In the genomic region with DNA sequence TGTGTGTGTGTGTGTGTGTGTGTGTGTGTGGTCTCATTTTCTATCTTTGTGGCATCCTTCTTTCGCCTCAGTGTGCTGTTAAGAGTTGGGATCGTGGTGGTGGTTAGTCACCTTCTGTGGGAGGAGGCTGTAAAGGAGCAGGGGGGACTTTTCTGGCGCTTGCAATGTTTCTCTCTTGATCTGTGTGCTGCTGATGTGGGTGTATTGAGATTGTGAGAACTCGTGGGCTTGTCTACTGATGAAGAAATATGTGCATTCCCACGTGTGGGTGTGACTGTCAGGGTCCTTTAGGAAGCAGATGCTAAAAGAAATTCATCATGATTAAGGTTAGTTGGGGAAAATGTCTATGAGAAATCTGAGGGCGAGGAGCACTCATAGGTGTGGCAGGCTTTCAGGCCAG, we compare ENCODE assay signal across 21 mouse cellular contexts.
DNase-seq lines count a peak whose midpoint lies in the region; ATAC-seq lines count a peak whose summit lies in the region.
"Had no signal": no experiment of that assay in that cellular context is flagged by ENCODE, and none has a peak within 500 bp of the region (broad histone marks: within the 10 kb centered on the region; RNA-seq: fewer than 3 reads in every experiment).

No protein-coding gene starts in this region.

- no peaks in the 10 kb centered on the region for H3K9me3 ChIP-seq in kidney, embryonic 16.5 days (ENCODE audit: low read length)
- H3K9me3 ChIP-seq: embryonic facial prominence, embryonic 10.5 days; forebrain, embryonic 12.5 days; neural tube, embryonic 15.5 days had no signal

- no peak overlapping the region for H3K4me3 ChIP-seq in kidney, embryonic 16.5 days (ENCODE audit: low read length)
- H3K4me3 ChIP-seq: embryonic facial prominence, embryonic 10.5 days; forebrain, embryonic 12.5 days; hindbrain, embryonic 10.5 days; neural tube, embryonic 15.5 days had no signal

- H3K36me3 ChIP-seq in kidney, embryonic 16.5 days (ENCODE audit: insufficient read depth, low read length) = no peaks in the 10 kb centered on the region
- H3K36me3 ChIP-seq: embryonic facial prominence, embryonic 10.5 days; forebrain, embryonic 12.5 days; hindbrain, embryonic 10.5 days; neural tube, embryonic 15.5 days had no signal

- DNase-seq in layer of hippocampus, adult 8-10 months (ENCODE audit: low spot score in 2 of 2) = peak; percentile 19 to 26
- DNase-seq in layer of hippocampus, postnatal 25 days (ENCODE audit: extremely low spot score in 1 of 2, low spot score in 1 of 2) = no peak
- peak; percentile 85 to 88 for DNase-seq in frontal cortex, adult 2 months (ENCODE audit: extremely low spot score in 1 of 2, low spot score in 1 of 2)
- DNase-seq in left cerebral cortex, adult 8-10 months (ENCODE audit: low spot score in 2 of 2) = peak; percentile 14 to 89
- peak; percentile 88 for DNase-seq in telencephalon, adult 2 months (ENCODE audit: low read depth, low spot score)
- DNase-seq: adrenal gland, postnatal 25 days; cerebellum, adult 11-12 months; kidney, adult 11 months; kidney, postnatal 25 days; lung, adult 18-20 months; thymus, postnatal 36 days had no signal

- whole genome bisulfite sequencing in kidney, embryonic 16.5 days = 63% methylated on average over 6 of the region's 6 CpGs

- no peak for ATAC-seq in kidney, embryonic 16.5 days (ENCODE audit: low FRiP score, low TSS enrichment)
- ATAC-seq in inflammation-experienced regulatory T-cells, adult 6 months = no peak
- ATAC-seq: hindbrain, postnatal 0 days; midbrain, embryonic 16.5 days had no signal

- no peaks in the 10 kb centered on the region for H3K4me1 ChIP-seq in kidney, embryonic 16.5 days (ENCODE audit: insufficient read depth, low read length)
- H3K4me1 ChIP-seq: embryonic facial prominence, embryonic 10.5 days; forebrain, embryonic 12.5 days; hindbrain, embryonic 10.5 days; neural tube, embryonic 15.5 days had no signal

- no peak overlapping the region for H3K27ac ChIP-seq in kidney, embryonic 16.5 days (ENCODE audit: low read length)
- H3K27ac ChIP-seq: embryonic facial prominence, embryonic 10.5 days; forebrain, embryonic 12.5 days; hindbrain, embryonic 10.5 days; hindbrain, postnatal 0 days; neural tube, embryonic 15.5 days had no signal

- no peaks in the 10 kb centered on the region for H3K27me3 ChIP-seq in kidney, embryonic 16.5 days (ENCODE audit: insufficient read depth, low read length)
- H3K27me3 ChIP-seq: CH12.LX; forebrain, embryonic 12.5 days; neural tube, embryonic 15.5 days had no signal

- no peak overlapping the region for H3K4me2 ChIP-seq in kidney, embryonic 16.5 days (replicated peaks; ENCODE audit: low read depth, low read length)
- H3K4me2 ChIP-seq: forebrain, embryonic 12.5 days; liver, embryonic 11.5 days; neural tube, embryonic 15.5 days had no signal

- no peak overlapping the region for H3K9ac ChIP-seq in kidney, embryonic 16.5 days (replicated peaks; ENCODE audit: low read length)
- H3K9ac ChIP-seq: forebrain, embryonic 12.5 days; neural tube, embryonic 15.5 days had no signal

Comparison
In these comparisons a context has a peak if more than half of its experiments do, and no peak if none do; other contexts are left out.
1. DNase-seq: peak in layer of hippocampus, adult 8-10 months (2 of 2), frontal cortex, adult 2 months (2 of 2), left cerebral cortex, adult 8-10 months (2 of 2) and telencephalon, adult 2 months (single experiment); none in layer of hippocampus, postnatal 25 days (0 of 2).